Mouse (Mus musculus): Measurements from ENCODE around the gene Pla2g2c.
A peak's percentile ranks its signal among the peaks of the same experiment; 100 is the strongest.

DNA sequence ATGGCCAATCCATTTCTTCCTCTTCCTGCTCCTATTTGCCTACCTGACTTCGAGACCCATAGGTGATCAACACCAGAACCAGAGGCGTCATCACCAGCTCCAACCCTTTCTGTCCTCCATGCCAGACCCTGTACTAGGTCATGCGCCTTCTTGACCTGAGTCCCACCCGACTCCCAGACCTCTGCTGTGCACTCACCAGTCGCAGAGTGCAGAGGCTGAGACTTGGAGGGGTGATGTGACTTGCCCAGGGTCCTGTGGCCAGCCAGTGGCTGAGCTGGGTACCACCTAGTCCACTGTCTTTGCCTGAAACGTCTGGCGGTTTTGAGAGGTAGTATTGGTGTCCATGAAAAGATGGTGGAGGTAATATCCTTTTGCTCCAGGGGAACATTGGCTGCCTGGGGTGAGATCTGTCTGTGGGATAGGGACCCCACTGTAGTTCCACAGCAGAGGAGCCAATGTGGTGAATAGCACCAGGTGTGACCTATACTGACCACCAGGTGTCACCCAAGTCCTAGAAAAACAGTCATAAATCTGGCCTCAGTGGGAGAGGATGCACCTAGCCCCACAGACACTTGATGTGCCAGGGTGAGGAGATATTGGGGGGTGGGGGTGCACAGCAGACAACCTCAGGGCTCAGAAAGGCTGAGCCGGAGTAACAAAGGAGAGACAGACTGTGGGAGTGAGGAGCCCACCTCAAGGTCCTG is 23.9 kb downstream of the Pla2g2c start:
- TF ChIP-seq EP300 (IDR thresholded peaks at IDR 0.05) (no peak), CTCF (IDR thresholded peaks at IDR 0.05) (peak; percentile 84)

Measured in lung, postnatal 0 days (tissue).